Mouse (Mus musculus): Measurements from ENCODE around the gene Hcrtr2.

GRCm38 (mm10) chr9:76179221-76179620, 144.4 kb downstream of the Hcrtr2 start:
- TF ChIP-seq EP300 (IDR thresholded peaks at IDR 0.05; ENCODE audit: low read depth) (no peak), CTCF (IDR thresholded peaks at IDR 0.05; ENCODE audit: low read depth) (no peak)
